Mouse (Mus musculus) kidney, postnatal 0 days (tissue): ENCODE data around the gene Tcaim. TPM values are rescaled to one million over a fixed set of nuclear protein-coding genes. Genes with fewer than 3 reads are reported as not detected.

Experiments
- ATAC-seq: fragments of 200-750 bp; cut with Nextera tagmentation; replicated peaks from 2 replicates; pipeline ENCODE4 v1.8.0; 2017; ENCODE audit warnings: low read depth, moderate number of reproducible peaks, moderate TSS enrichment, moderate library complexity; ENCODE audit not compliant: low FRiP score
- DNase-seq: peaks from one replicate; pipeline ENCODE4 v3.0.0-alpha.2; 2016; ENCODE audit warnings: low spot score
- H3K27ac ChIP-seq: fragments of 300-500 bp; sonication (generic); 2 replicates; pipeline ENCODE4 v1.5.1; 2014; ENCODE audit warnings: mild to moderate bottlenecking
- H3K27me3 ChIP-seq: fragments of 300-500 bp; sonication (generic); 2 replicates; pipeline ENCODE4 v1.6.1; 2014; ENCODE audit warnings: low read length, mixed read lengths; ENCODE audit not compliant: insufficient read depth
- H3K36me3 ChIP-seq: fragments of 300-500 bp; sonication (generic); 2 replicates; pipeline ENCODE4 v1.6.1; 2014; ENCODE audit warnings: low read length, mixed read lengths; ENCODE audit not compliant: insufficient read depth
- H3K4me1 ChIP-seq: fragments of 300-500 bp; sonication (generic); replicated peaks from 2 replicates; pipeline ENCODE4 v1.6.1; 2014; ENCODE audit warnings: antibody characterized with exemption, low read length, mixed read lengths; ENCODE audit not compliant: insufficient read depth
- H3K4me2 ChIP-seq: fragments of 300-500 bp; sonication (generic); 2 replicates; pipeline ENCODE4 v1.6.1; 2014; ENCODE audit warnings: mild to moderate bottlenecking, low read length, moderate library complexity, mixed read lengths
- H3K4me3 ChIP-seq: fragments of 300-500 bp; sonication (generic); replicated peaks from 2 replicates; pipeline ENCODE4 v1.5.1; 2014; ENCODE audit warnings: low read depth, low read length
- H3K9ac ChIP-seq: fragments of 300-500 bp; sonication (generic); 2 replicates; pipeline ENCODE4 v1.6.1; 2014; ENCODE audit warnings: low read depth, low read length
- H3K9me3 ChIP-seq: fragments of 300-500 bp; sonication (generic); replicated peaks from 2 replicates; pipeline ENCODE4 v1.6.1; 2016; ENCODE audit warnings: low read length, inconsistent platforms, mixed read lengths
- CTCF ChIP-seq: IDR thresholded peaks from 2 replicates; pipeline ENCODE4 v1.5.1; 2016; ENCODE audit warnings: antibody characterized with exemption, low read depth, mild to moderate bottlenecking, moderate library complexity
- WGBS: fragments of 180-500 bp; shearing (Covaris S2); extraction: QIAGEN DNeasy Blood & Tissue Kit; methylation state at CpG from one replicate; pipeline ENCODE4 v1.1.7; 2014; 5-methylcytosine and 5-hydroxymethylcytosine counted together
- polyA plus RNA-seq: library from polyadenylated mRNA; unstranded; fragments of >200 nt; fragmentation: Nextera tagmentation; extraction: Ambion mirVana; gene quantifications from 2 replicates; pipeline ENCODE4 v1.2.1, GENCODE M21; 2015

Gene Tcaim
- polyA plus RNA-seq, 1 experiment from 2014 or later, result 5.9 TPM

DNA sequence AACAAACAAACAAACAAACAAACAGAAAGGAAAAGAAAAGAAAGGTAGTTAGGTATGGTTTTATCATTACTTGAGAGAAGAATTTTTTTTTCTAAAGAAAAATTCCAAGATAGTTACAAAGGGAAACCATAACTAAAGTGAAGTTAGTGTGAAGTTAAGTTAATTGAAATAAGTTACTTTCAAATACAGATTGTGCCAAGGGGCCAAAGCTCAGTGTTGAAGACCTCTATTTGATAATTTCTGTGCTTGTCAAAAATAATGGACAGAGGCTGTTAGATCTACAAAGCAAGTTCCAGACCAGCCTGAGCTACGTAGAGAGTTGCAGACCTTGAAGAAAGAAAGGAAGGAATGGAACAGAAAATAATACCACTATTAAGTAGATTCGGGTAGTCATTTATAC is 1.8 kb downstream of the Tcaim start:
- no peak for TF ChIP-seq CTCF
- ATAC-seq (no peak), DNase-seq (no peak)
- Histone ChIP-seq H3K4me2 (no peak overlapping the region), H3K27me3 (no peaks in the 10 kb centered on the region), H3K9ac (no peak overlapping the region), H3K9me3 (no peaks in the 10 kb centered on the region), H3K27ac (no peak overlapping the region), H3K36me3 (no peaks in the 10 kb centered on the region), H3K4me3 (no peak overlapping the region), H3K4me1 (no peaks in the 10 kb centered on the region)
- WGBS, result 98% methylated on average over 2 of the region's 2 CpGs

DNA sequence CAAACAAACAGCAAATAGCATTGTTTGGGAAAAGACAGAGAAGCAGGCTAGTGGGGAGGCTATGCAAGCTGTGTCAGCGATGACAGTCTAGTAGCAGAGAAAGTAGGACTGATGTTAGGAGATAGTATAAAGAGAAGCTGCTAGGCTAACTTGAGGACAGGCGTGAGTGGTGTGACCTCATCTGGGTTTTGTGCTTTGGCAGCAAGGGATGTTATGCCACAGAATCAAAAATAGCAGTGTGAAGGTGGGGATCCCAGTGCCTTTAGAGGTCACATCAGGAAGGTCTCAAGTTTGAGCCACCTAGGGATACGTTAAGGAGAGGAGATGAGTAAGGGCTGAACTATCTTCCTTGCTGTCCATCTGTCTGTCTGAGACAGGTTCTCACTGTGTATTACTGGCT is 4.9 kb downstream of the Tcaim start:
- no peak for TF ChIP-seq CTCF
- H3K4me3 ChIP-seq, result no peak overlapping the region
- DNase-seq (no peak), ATAC-seq (no peak)
- H3K4me1 ChIP-seq, result no peaks in the 10 kb centered on the region
- no peak overlapping the region for H3K27ac ChIP-seq
- H3K4me2 ChIP-seq, result no peak overlapping the region
- 0 out of 2 replicates have a peak, but pooled peaks cover 3% of the 10 kb centered on the region for H3K36me3 ChIP-seq
- H3K9ac ChIP-seq, result no peak overlapping the region
- H3K9me3 ChIP-seq, result no peaks in the 10 kb centered on the region
- 96% methylated on average over 3 of the region's 3 CpGs for WGBS
- H3K27me3 ChIP-seq, result no peaks in the 10 kb centered on the region

DNA sequence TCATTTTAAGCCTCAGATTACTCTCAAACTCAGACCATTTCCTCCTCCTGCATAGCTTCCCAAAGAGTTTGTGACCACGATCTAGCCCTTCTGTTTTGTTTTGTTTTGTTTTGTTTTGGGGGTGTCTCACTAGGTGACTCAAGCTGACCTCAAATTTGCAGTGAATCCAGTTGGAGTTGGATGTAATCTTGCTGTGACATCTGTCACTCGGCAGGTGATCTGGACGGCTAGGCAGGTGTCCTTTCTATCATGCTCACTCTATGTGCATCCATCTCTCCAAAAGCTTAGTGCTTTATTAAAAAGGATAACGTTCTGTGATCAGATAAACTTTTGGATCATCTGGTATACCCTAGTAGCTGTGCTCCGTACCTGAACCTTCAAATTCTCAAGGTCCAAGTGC is 7.0 kb downstream of the Tcaim start:
- TF ChIP-seq CTCF, result no peak
- Histone ChIP-seq H3K9ac (no peak overlapping the region), H3K27ac (no peak overlapping the region), H3K4me2 (no peak overlapping the region), H3K4me3 (no peak overlapping the region), H3K36me3 (0 out of 2 replicates have a peak, but pooled peaks cover 3% of the 10 kb centered on the region), H3K9me3 (no peaks in the 10 kb centered on the region), H3K27me3 (no peaks in the 10 kb centered on the region), H3K4me1 (no peaks in the 10 kb centered on the region)
- ATAC-seq (no peak), DNase-seq (no peak)
- 87% methylated on average over 5 of the region's 5 CpGs for WGBS

DNA sequence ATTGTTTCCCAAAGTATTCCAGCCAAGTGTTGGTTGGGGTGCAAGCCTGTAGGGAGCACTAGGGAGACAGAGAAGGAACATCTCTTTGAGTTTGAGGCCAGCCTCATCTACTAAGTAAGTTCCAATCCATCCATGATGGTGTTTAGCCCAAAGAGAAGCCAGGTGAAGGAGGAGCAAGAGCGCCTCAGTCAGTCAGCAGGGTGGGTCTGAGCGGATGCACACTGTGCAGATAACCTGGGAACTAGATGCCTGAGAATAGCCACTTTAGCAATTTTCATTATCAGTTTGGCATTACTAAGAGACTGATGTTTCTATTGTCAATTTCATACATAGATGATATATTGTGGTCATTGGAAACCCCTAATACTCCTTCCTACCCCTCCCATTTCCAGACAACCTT is 9.4 kb downstream of the Tcaim start:
- Histone ChIP-seq H3K27ac (no peak overlapping the region; the same call in 1 of the 2 replicates), H3K27me3 (no peaks in the 10 kb centered on the region), H3K4me2 (no peak overlapping the region), H3K4me1 (no peaks in the 10 kb centered on the region), H3K9ac (no peak overlapping the region), H3K4me3 (no peak overlapping the region), H3K36me3 (0 out of 2 replicates have a peak, but pooled peaks cover 9% of the 10 kb centered on the region), H3K9me3 (no peaks in the 10 kb centered on the region)
- DNase-seq (no peak), ATAC-seq (no peak)
- TF ChIP-seq CTCF, result no peak
- WGBS, result 96% methylated on average over 2 of the region's 2 CpGs

DNA sequence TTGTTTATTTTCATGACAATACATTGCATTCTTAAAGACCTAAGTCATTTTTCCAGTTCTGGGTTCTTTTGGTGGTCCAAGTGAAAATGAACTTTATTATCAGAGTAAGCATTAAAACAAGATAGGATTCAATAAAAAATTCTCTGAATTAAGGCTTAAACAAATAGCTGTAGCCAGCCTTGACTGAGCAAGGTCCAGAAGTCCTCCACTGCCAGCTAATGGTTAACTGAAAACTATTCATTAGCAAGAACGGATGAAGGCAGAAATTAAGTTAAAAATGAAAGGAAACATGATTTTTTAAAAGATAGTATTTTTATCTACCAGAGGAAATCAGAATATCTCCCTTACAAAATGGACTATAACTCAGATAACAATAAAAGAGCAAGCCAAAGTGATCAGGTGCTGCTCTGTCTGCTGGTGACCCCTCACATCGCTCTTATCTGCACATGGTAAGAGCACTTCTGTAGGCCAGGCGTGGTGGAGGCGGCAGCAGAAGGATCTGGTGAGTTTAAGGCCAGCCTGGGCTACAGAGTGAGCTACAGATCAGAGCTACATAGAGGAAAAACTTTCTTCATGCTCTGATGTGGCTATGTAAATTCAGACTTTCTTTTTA is 10.0 kb downstream of the Tcaim start:
- WGBS, result 72% methylated on average over 4 of the region's 4 CpGs
- H3K27ac ChIP-seq, result no peak overlapping the region
- H3K9ac ChIP-seq, result no peak overlapping the region
- 0 out of 2 replicates have a peak, but pooled peaks cover 9% of the 10 kb centered on the region for H3K36me3 ChIP-seq
- H3K4me2 ChIP-seq, result no peak overlapping the region
- H3K4me1 ChIP-seq, result no peaks in the 10 kb centered on the region
- no peaks in the 10 kb centered on the region for H3K27me3 ChIP-seq
- H3K4me3 ChIP-seq, result no peak overlapping the region
- ATAC-seq (no peak), DNase-seq (no peak)
- TF ChIP-seq CTCF, result no peak
- H3K9me3 ChIP-seq, result no peaks in the 10 kb centered on the region

DNA sequence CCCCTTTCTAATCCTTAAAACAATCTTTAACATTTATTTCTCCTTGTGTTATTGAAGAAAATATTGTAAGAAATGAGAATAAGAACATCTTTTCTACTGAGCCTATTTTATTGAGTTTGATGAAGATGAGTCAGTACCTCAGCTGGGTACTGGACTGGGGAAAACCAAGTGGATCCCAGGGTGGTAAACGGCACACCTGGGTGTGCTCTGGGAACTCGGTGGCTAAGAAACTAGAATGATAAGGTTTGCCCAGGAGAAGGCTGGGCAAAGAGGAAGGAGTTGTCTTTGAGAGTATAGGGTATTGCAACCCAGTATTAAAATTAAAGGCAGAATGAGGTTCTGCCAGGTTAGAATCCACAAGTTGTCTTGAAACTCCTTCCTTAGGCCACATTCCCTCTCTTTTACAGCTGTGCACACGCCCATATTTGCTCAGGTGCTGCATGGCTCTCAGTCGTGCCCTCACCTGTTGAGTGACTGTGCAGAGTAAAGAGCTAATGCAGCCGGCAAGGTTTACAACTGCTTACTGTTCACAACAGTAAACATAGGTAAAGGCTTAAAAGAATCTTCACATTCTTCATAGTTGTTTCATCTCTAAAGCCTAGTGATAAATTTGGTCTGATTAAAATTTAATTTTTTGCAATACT is 18.2 kb downstream of the Tcaim start:
- Histone ChIP-seq H3K4me2 (no peak overlapping the region), H3K9me3 (no peaks in the 10 kb centered on the region), H3K4me1 (no peaks in the 10 kb centered on the region), H3K9ac (no peak overlapping the region), H3K27ac (no peak overlapping the region), H3K36me3 (peaks cover 30% of the 10 kb centered on the region; the same call in 1 of the 2 replicates), H3K27me3 (no peaks in the 10 kb centered on the region), H3K4me3 (no peak overlapping the region)
- no peak for TF ChIP-seq CTCF
- WGBS, result 82% methylated on average over 5 of the region's 5 CpGs
- ATAC-seq (no peak), DNase-seq (no peak)
